Mouse (Mus musculus) thymus, adult 2 months (tissue): ENCODE results near the gene Robo2.

Source experiments
- CTCF ChIP-seq: fragments of 200-500 bp; IDR thresholded peaks from 2 replicates; pipeline ENCODE4 v1.5.1; 2012; ENCODE audit warnings: mild to moderate bottlenecking, control low read depth, low read length, moderate library complexity, borderline replicate concordance; ENCODE audit not compliant: control insufficient read depth, poor library complexity, insufficient read depth; ENCODE audit errors: extremely low read depth
- POLR2A ChIP-seq: fragments of 200-500 bp; IDR thresholded peaks from 2 replicates; pipeline ENCODE4 v1.6.1; 2012; ENCODE audit warnings: mild to moderate bottlenecking, low read length, control low read depth, moderate library complexity; ENCODE audit not compliant: control insufficient read depth, poor library complexity, insufficient read depth; ENCODE audit errors: extremely low read depth

DNA sequence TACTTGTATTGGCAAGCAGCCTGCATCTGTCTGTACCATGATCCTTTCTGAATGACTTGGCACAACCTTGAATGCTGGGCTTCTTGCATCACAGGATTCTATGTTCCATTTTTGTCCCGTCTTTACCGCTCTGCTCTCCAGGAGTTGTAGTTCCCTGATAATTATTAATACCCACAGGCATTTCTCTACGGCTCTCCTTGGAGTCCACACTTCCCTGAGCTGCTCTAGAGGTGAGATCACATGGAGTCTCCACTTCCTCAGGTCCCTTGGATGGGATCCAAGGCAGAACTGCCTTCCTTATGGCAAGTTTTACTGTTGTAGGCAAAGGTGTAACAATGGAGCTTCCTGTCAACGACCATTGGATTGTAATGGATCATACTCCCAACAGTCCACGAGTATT, 37.1 kb downstream of the Robo2 start:
- TF ChIP-seq POLR2A: no peak
- no peak for TF ChIP-seq CTCF
